Mouse (Mus musculus): Measurements from ENCODE around the gene Fcna.

Gene Fcna

GRCm38 (mm10) chr2:25577951-25578795, 49.7 kb downstream of the Fcna start:
- DNase-seq: peak; percentile 88

GRCm38 (mm10) chr2:25576965-25577891, 50.6 kb downstream of the Fcna start:
- peak; percentile 91 for DNase-seq

- no peak for DNase-seq
Measured at GRCm38 (mm10) chr2:25576028-25576850, 51.6 kb downstream of the Fcna start.

- DNase-seq: peak; percentile 96
Measured at GRCm38 (mm10) chr2:25575432-25576027, 52.3 kb downstream of the Fcna start.
